Mouse (Mus musculus): Measurements from ENCODE around the gene Tbc1d4. TPM values are rescaled to one million over a fixed set of nuclear protein-coding genes. Genes with fewer than 3 reads are reported as not detected.
A peak's percentile ranks its signal among the peaks of the same experiment; 100 is the strongest.

Tbc1d4 gene
- total and polyA plus RNA-seq, 2 experiments from 2014 or later, result 5.7 to 21.0 TPM

DNA sequence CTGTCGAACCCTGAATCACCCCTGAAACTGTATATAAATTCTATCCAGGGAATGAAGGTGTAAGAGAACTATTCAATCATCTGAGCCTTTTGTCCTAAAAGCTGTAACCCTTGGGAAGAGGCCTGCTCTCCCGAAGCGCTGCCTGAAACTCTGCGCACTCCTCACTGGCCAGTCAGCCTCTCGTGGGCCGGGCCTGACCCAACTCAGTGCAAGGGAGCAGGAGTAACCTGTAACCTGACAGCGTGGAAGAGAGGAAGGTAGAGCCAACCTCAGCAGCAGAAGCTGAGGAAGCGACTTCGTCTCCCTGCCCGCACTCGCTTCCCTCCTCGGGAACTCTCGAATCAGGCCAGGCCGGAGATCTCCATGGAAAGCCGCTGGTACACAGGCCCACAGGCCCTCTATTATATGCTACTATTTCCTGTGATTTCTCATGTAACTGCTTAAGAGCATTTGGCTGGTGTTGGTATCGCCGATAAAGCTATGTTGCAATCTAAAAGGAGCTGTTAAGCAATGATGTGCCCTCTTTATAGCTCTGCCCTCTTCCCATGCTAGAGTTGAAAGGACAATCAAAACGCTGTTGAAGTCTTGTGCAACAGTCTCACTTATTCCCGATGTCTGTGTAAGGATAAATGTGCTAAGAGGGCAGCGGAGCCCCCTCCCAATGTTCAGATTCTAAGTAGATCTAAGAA, 60.0 kb downstream of the Tbc1d4 start:
- H3K27me3 ChIP-seq (ENCODE audit: insufficient read depth, low read length), result no peaks in the 10 kb centered on the region
- no peak overlapping the region for H3K4me3 ChIP-seq (ENCODE audit: low read depth, low read length)
- H3K4me2 ChIP-seq (ENCODE audit: low read depth, low read length, poor library complexity, severe bottlenecking), result no peak overlapping the region
- TF ChIP-seq CTCF (IDR thresholded peaks at IDR 0.05), result no peak
- no peak overlapping the region for H3K9ac ChIP-seq (replicated peaks; ENCODE audit: low read length, poor library complexity, severe bottlenecking)
- no peak overlapping the region for H3K27ac ChIP-seq (ENCODE audit: low read depth, low read length)
- H3K4me1 ChIP-seq (ENCODE audit: insufficient read depth, low read length), result no peaks in the 10 kb centered on the region
- no peaks in the 10 kb centered on the region for H3K36me3 ChIP-seq (ENCODE audit: insufficient read depth, low read length)
- ATAC-seq (ENCODE audit: low FRiP score) (no peak), DNase-seq (ENCODE audit: low spot score) (no peak)
- H3K9me3 ChIP-seq (ENCODE audit: low read length), result no peaks in the 10 kb centered on the region
- 88% methylated on average over 20 of the region's 20 CpGs for WGBS

DNA sequence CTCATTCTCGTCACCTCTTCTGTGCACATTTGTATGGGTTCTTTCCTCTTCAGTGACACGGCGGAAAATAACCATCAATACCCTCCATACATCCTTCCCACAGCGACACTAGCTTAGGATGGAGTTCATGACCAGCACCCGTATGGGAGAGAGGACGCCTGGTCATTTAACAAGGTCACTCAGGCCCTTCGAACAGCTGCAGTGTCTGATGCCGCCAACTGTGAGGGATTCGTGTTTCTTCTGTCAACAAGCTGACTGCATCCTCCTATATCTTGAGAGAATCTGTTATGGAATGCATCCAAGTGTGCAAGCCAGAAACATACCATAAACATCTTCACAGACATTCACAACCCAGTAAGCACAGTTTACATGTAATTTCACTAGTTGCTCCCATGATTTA, 67.1 kb downstream of the Tbc1d4 start:
- Histone ChIP-seq H3K4me1 (ENCODE audit: insufficient read depth, low read length) (no peaks in the 10 kb centered on the region), H3K4me2 (ENCODE audit: low read depth, low read length, poor library complexity, severe bottlenecking) (no peak overlapping the region), H3K9ac (replicated peaks; ENCODE audit: low read length, poor library complexity, severe bottlenecking) (no peak overlapping the region), H3K27ac (ENCODE audit: low read depth, low read length) (no peak overlapping the region), H3K27me3 (ENCODE audit: insufficient read depth, low read length) (no peaks in the 10 kb centered on the region), H3K4me3 (ENCODE audit: low read depth, low read length) (no peak overlapping the region), H3K36me3 (ENCODE audit: insufficient read depth, low read length) (no peaks in the 10 kb centered on the region), H3K9me3 (ENCODE audit: low read length) (no peaks in the 10 kb centered on the region)
- 83% methylated on average over 9 of the region's 9 CpGs for WGBS
- ATAC-seq (ENCODE audit: low FRiP score), result no peak
- DNase-seq (ENCODE audit: low spot score), result no peak
- no peak for TF ChIP-seq CTCF (IDR thresholded peaks at IDR 0.05)

DNA sequence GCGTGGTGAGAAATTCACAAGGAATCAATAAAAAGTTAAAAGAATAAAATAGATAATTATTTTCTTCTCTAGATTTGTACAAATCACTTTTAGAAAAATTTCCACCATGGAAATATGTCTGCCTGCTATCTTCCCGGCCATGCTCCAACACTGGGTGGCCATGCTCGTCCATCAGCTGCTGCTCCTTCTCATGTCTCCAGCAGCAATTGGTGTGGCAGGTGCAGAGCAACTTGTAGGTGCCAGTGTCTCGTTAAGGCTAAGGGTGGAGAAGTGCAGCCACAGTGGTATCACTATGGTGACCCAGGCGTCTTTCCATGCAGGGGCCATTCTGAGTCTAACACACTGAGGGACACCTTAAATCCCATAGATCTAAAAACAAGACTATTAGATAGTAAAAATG, 67.8 kb downstream of the Tbc1d4 start:
- ATAC-seq (ENCODE audit: low FRiP score) (no peak), DNase-seq (ENCODE audit: low spot score) (no peak)
- no peaks in the 10 kb centered on the region for H3K27me3 ChIP-seq (ENCODE audit: insufficient read depth, low read length)
- H3K9me3 ChIP-seq (ENCODE audit: low read length), result no peaks in the 10 kb centered on the region
- no peak for TF ChIP-seq CTCF (IDR thresholded peaks at IDR 0.05)
- WGBS, result 92% methylated on average over 5 of the region's 5 CpGs
- H3K27ac ChIP-seq (ENCODE audit: low read depth, low read length), result no peak overlapping the region
- no peaks in the 10 kb centered on the region for H3K4me1 ChIP-seq (ENCODE audit: insufficient read depth, low read length)
- H3K9ac ChIP-seq (replicated peaks; ENCODE audit: low read length, poor library complexity, severe bottlenecking), result no peak overlapping the region
- H3K4me3 ChIP-seq (ENCODE audit: low read depth, low read length), result no peak overlapping the region
- H3K36me3 ChIP-seq (ENCODE audit: insufficient read depth, low read length), result no peaks in the 10 kb centered on the region
- no peak overlapping the region for H3K4me2 ChIP-seq (ENCODE audit: low read depth, low read length, poor library complexity, severe bottlenecking)

DNA sequence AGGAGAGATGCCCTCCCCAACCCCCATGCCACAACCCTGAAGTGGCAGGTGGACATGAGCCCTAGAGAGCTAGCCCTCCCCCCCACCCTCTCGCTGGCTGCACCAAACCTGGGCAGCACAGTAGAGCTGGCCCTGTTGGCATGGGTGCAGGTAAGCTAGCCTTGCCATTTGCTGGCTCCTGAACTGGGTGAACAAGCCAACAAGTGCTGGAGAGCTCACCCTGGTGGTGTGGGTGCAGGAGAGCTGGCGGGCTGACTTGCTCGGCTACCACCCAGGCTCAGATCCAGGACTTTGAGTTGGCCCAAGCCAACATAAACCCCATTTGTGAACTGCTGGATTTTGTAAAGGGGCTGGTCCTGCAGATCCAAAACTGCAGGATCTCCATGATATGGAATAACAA, 68.5 kb downstream of the Tbc1d4 start:
- ATAC-seq (ENCODE audit: low FRiP score), result no peak
- no peak overlapping the region for H3K4me2 ChIP-seq (ENCODE audit: low read depth, low read length, poor library complexity, severe bottlenecking)
- H3K36me3 ChIP-seq (ENCODE audit: insufficient read depth, low read length), result no peaks in the 10 kb centered on the region
- H3K4me3 ChIP-seq (ENCODE audit: low read depth, low read length), result no peak overlapping the region
- H3K9ac ChIP-seq (replicated peaks; ENCODE audit: low read length, poor library complexity, severe bottlenecking), result no peak overlapping the region
- H3K27me3 ChIP-seq (ENCODE audit: insufficient read depth, low read length), result no peaks in the 10 kb centered on the region
- no peak for DNase-seq (ENCODE audit: low spot score)
- WGBS, result 90% methylated on average over 3 of the region's 3 CpGs
- H3K4me1 ChIP-seq (ENCODE audit: insufficient read depth, low read length), result no peaks in the 10 kb centered on the region
- H3K9me3 ChIP-seq (ENCODE audit: low read length), result no peaks in the 10 kb centered on the region
- TF ChIP-seq CTCF (IDR thresholded peaks at IDR 0.05), result no peak
- no peak overlapping the region for H3K27ac ChIP-seq (ENCODE audit: low read depth, low read length)

DNA sequence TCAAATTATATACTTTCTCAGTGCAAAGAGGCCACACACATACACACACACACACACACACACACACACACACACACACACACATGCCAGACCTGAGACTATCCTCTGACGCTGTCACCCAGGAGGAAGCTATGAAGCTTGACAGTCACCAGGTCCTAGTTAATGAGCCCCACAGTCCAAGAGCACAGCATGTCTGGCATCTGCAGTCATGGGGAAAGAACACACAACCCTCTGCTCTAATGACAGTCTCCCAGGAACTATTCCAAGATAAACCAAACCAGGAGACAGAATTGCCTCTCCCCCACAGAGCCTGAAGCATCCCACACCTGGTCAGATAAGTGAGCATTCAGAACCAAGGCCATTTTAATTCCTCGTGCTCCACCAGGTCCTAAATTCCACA, 71.1 kb downstream of the Tbc1d4 start:
- H3K27me3 ChIP-seq (ENCODE audit: insufficient read depth, low read length), result no peaks in the 10 kb centered on the region
- TF ChIP-seq CTCF (IDR thresholded peaks at IDR 0.05), result no peak
- no peaks in the 10 kb centered on the region for H3K36me3 ChIP-seq (ENCODE audit: insufficient read depth, low read length)
- 0 out of 2 replicates have a peak, but pooled peaks have one; percentile 31 for ATAC-seq (ENCODE audit: low FRiP score)
- no peaks in the 10 kb centered on the region for H3K9me3 ChIP-seq (ENCODE audit: low read length)
- H3K9ac ChIP-seq (replicated peaks; ENCODE audit: low read length, poor library complexity, severe bottlenecking), result no peak overlapping the region
- peak; percentile 65 for DNase-seq (ENCODE audit: low spot score)
- 65% methylated on average over 2 of the region's 2 CpGs for WGBS
- H3K27ac ChIP-seq (ENCODE audit: low read depth, low read length), result no peak overlapping the region; the same call in 1 of the 2 replicates
- no peaks in the 10 kb centered on the region for H3K4me1 ChIP-seq (ENCODE audit: insufficient read depth, low read length)
- H3K4me3 ChIP-seq (ENCODE audit: low read depth, low read length), result no peak overlapping the region
- H3K4me2 ChIP-seq (ENCODE audit: low read depth, low read length, poor library complexity, severe bottlenecking), result no peak overlapping the region

DNA sequence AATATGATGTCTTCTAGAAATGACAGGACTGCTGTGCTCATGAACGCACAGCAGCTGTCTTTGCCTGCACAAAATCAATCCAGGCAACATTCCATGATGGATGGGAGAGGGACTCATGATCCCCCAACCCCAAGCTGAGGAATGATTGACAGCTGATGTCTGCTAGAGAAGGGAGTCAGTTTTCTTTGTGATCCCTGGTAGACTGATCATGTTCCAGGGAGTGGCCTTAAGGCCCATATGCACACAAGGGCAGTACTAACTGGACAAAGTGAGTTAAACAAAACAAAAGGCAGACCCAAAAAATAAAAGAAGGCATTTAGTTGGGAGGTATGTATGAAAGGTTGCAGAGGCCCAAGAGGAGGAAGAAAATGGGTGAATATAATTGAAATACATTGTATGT, 71.6 kb downstream of the Tbc1d4 start:
- WGBS, result 78% methylated on average over 1 of the region's 1 CpGs
- ATAC-seq (ENCODE audit: low FRiP score), result no peak

More for the DNA sequence above, 71.6 kb downstream of the Tbc1d4 start:
- H3K9me3 ChIP-seq (ENCODE audit: low read length), result no peaks in the 10 kb centered on the region
- H3K4me3 ChIP-seq (ENCODE audit: low read depth, low read length), result no peak overlapping the region
- no peaks in the 10 kb centered on the region for H3K27me3 ChIP-seq (ENCODE audit: insufficient read depth, low read length)
- no peaks in the 10 kb centered on the region for H3K4me1 ChIP-seq (ENCODE audit: insufficient read depth, low read length)
- TF ChIP-seq CTCF (IDR thresholded peaks at IDR 0.05), result no peak
- H3K36me3 ChIP-seq (ENCODE audit: insufficient read depth, low read length), result no peaks in the 10 kb centered on the region
- DNase-seq (ENCODE audit: low spot score), result no peak
- H3K27ac ChIP-seq (ENCODE audit: low read depth, low read length), result no peak overlapping the region
- no peak overlapping the region for H3K4me2 ChIP-seq (ENCODE audit: low read depth, low read length, poor library complexity, severe bottlenecking)
- no peak overlapping the region for H3K9ac ChIP-seq (replicated peaks; ENCODE audit: low read length, poor library complexity, severe bottlenecking)

Data from midbrain, postnatal 0 days (tissue).